Mouse (Mus musculus) small intestine, adult 10 weeks (tissue): Measurements from ENCODE around the gene Lin54. TPM values are rescaled to one million over a fixed set of nuclear protein-coding genes. Genes with fewer than 3 reads are reported as not detected.

ENCODE experiments used
- polyA plus RNA-seq: library from polyadenylated mRNA; stranded (reverse); fragments of 350-450 nt; fragmentation: Illumina TruSeq; extraction: RNeasy Lipid Tissue Mini Kit (QIAGEN cat#74804); gene quantifications from one replicate; pipeline ENCODE4 v1.2.3, GENCODE M21; 2014; ENCODE audit warnings: low replicate concordance

The Lin54 gene
- 32.8 TPM for polyA plus RNA-seq

DNA sequence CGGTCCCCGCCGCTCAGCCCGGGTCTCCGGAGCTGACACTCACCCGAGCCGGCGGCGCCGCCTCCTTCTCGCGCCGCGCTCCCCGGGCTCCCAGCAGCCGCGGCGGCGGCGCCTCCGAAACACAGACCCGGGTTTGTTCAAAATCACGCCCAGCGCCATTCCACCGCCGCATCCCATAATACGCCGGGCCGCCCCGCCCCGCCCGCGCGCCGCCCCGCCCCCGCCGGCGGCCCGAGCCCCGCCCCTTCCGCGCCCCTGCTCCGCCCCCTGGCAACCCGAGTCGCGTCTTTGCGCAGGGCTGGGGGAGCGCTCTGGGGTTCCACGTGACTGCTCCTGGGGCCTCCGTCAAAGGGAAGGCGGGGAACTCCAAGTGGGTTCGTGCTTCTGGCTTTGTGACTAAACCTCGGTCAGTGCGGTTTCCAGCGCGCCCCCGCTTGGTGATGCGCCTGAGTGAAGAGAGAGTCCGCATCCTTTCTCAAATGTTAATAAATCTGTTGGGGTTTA, at the start of gene Lin54:
TSS of gene Lin54 (minus strand) at position 182 of the 504 bp plus-strand sequence.

DNA sequence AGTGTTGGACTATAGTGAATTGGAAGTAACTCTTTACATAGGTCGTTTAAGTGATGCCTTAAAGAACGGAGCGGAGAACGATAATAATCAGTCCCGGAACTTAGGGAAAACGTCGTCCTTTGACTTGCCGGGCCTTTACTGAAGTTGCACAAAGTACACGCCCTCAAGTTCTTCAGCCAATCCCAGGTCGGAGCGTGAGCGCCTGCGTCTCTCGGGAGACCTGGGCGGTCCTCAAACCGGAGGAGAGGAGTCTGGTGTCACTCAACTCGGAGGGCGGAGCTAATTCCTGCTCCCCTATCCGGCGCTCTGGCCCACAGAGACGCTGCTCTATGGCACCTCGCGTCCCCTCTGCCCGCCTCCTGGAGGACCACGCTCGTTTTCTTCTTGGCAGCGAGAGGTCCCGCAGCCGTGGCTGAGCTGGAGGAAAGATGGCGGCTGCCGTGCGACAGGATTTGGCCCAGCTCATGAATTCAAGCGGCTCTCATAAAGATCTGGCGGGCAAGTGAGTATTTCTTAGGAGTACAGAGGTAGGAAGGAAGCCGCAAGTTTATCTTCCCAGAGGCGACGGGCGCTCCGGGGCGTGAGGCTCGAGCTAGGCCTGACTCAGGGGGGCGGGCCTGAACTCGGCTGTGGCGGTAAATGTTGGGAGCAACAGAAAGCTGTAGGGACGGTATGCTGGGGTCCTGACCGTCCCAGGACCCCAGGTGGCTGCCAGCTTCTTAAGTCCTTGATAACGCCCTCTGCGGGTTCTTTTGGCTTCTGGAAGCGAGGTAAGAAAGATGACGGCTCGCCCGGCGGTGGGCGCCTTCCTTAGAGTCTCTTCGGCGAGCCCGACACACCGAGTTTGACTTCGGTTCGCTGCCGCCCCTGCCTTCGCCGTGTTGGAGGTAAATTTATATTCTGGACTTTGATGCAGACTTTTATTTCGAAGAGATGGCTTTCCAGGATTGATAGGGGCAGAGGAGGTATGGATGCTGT, 17.9 kb upstream of the Lin54 start, which contains the start of gene Cops4:
TSS of gene Cops4 (plus strand) at position 261 of the 978 bp plus-strand sequence.

DNA sequence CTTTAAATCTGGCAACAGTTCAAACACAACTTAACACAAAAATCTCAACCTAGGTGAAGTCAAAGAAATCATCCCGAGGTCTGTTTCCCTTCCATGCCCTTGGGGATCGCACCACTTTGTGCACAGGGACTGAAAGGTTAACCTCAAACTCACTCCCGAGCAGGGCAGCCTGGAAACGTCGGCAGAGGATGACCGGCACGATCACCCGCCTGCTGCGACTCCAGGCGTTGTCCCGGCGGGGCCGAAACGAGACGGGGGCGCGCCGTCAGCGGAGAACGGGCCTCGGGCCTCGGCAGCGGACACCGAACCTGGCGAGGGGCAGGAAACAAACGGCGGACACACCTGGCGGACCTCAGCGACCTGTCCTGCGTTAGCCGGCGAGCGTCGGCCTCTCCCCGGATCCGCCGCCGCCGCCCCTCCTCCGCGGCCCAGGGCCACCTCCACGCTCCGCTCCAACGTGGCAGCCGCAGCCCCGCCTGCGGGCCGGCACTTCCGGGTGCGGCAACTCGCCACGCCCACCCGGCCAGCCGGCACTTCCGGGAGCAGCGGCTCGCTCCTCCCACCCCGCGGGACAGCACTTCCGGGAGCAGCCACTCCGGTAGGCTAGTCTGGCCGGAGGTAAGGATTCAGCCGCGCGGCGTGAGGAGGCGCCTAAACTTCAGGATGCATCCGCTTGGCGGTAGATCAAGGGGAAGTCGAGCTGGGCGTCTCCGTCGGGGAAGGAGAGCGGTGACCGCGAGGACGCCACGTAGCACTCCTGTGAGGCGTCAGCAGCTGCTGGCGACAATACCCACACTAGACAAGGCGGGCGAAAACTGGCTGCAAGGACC, 84.5 kb downstream of the Lin54 start, which contains the start of gene Sec31a:
TSS of gene Sec31a (minus strand) at position 474 of the 830 bp plus-strand sequence.

Other genes with a start within 250 kb of the Lin54 start
- gene Sec31a, start 84.4 kb downstream of the Lin54 start, polyA plus RNA-seq, result 443 TPM
- 70.4 TPM for gene Cops4, start 17.7 kb upstream of the Lin54 start, polyA plus RNA-seq
- gene Plac8, start 71.6 kb upstream of the Lin54 start, polyA plus RNA-seq, result 1,677 TPM
- 12.3 TPM for gene Coq2, start 174.5 kb upstream of the Lin54 start, polyA plus RNA-seq
- gene Hpse, start 219.1 kb upstream of the Lin54 start, polyA plus RNA-seq, result 8.0 TPM